8 mouse cellular contexts compared by ENCODE assay signal in the genomic region with DNA sequence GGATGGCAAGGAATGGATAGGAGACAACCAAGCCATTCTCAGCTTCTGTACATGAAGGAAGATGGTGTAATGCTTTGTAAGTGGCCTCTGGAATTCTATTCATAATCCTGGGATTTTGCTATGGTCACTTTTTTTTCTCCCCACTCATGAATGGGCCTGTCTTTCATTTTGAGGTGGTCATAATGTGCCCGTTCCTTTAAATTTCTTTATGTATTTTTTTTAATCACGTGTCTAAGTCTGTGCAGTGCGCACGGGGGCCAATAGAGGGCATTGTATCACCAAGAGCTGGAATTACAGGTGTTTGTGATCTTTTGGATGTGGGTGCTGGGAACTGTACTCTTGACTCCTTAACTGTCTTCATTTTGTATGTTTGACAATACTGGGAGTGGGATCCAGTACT. TPM values are rescaled to one million over a fixed set of nuclear protein-coding genes. Genes with fewer than 3 reads are reported as not detected.
A peak's percentile ranks its signal among the peaks of the same experiment; 100 is the strongest.
DNase-seq lines count a peak whose midpoint lies in the region; ATAC-seq lines count a peak whose summit lies in the region.

No protein-coding gene starts in this region.

- peaks cover 16% of the 10 kb centered on the region for H3K4me1 ChIP-seq in heart, embryonic 16.5 days (ENCODE audit: control insufficient read depth, insufficient read depth, low read length)

- H3K27me3 ChIP-seq in heart, embryonic 16.5 days (ENCODE audit: control insufficient read depth, insufficient read depth, low read length), result no peaks in the 10 kb centered on the region

- no peak for ATAC-seq in heart, embryonic 16.5 days (replicated peaks; ENCODE audit: extremely low read depth, insufficient read depth, low FRiP score)

- peak overlapping the region; percentile 84 for H3K4me3 ChIP-seq in heart, embryonic 16.5 days (ENCODE audit: low read length)

- H3K9ac ChIP-seq in heart, embryonic 16.5 days (ENCODE audit: low read length), result peak overlapping the region; percentile 68

- peak overlapping the region; percentile 62 for H3K4me2 ChIP-seq in heart, embryonic 16.5 days (ENCODE audit: low read depth, low read length)

- H3K36me3 ChIP-seq in heart, embryonic 16.5 days (ENCODE audit: control insufficient read depth, insufficient read depth), result 0 out of 2 replicates have a peak, but pooled peaks cover 2% of the 10 kb centered on the region

- intact Hi-C loops in left cerebral cortex, postnatal 14 days (cut with DNase I), result no loop called here

- peak overlapping the region; percentile 36 for H3K27ac ChIP-seq in heart, embryonic 16.5 days (ENCODE audit: low read length)

- WGBS in heart, embryonic 16.5 days, result 8% methylated on average over 4 of the region's 4 CpGs

- peak; percentile 27 to 54 for DNase-seq in left cerebral cortex, postnatal 14 days (ENCODE audit: low spot score in 2 of 2)
- DNase-seq in left cerebral cortex, adult 8-10 months (ENCODE audit: low spot score in 2 of 2), result no peak
- DNase-seq in WW6 (ENCODE audit: low read depth, low spot score), result peak; percentile 46
- DNase-seq in embryo, embryonic 11 days, result peak; percentile 43
- DNase-seq in kidney, postnatal 4 days, result peak; percentile 67 to 73
- DNase-seq in lung, postnatal 25 days (ENCODE audit: low spot score), result peak; percentile 35
- DNase-seq in spleen, postnatal 14 days (ENCODE audit: low spot score in 2 of 2), result peak; percentile 61 to 70

- no peaks in the 10 kb centered on the region for H3K9me3 ChIP-seq in heart, embryonic 16.5 days (replicated peaks; ENCODE audit: control insufficient read depth, low read length)

RNA-seq across cellular contexts. Expression of a gene that starts 0.7 kb away (rescaled TPM):
- total RNA-seq in left cerebral cortex, postnatal 14 days (2021), result 1 to 10 TPM; 1.4 to 1.6 TPM
- 1 to 10 TPM; 1.3 to 1.9 (median 1.6) TPM for total RNA-seq in left cerebral cortex, adult 8-10 months (2022)
- 17.1 and 19.0 TPM in 2 replicates for polyA plus RNA-seq in heart, embryonic 16.5 days (2015; fragmentation: Nextera tagmentation; extraction: Ambion mirVana)

RNA-seq across cellular contexts. Expression of a gene that starts 0.9 kb away (rescaled TPM):
- 10 to 100 TPM in 1 of 2 experiments, 1 to 10 TPM in 1; 9.2 to 12.2 TPM for total RNA-seq in left cerebral cortex, postnatal 14 days (2021)
- total RNA-seq in left cerebral cortex, adult 8-10 months (2022), result 10 to 100 TPM; 12.1 to 15.6 (median 13.6) TPM
- polyA plus RNA-seq in heart, embryonic 16.5 days (2015; fragmentation: Nextera tagmentation; extraction: Ambion mirVana), result 22.5 and 23.1 TPM in 2 replicates

RNA-seq across cellular contexts. Expression of a gene that starts 30.6 kb away (rescaled TPM):
- total RNA-seq in left cerebral cortex, postnatal 14 days (2021), result 10 to 100 TPM; 67.6 to 70.6 TPM
- total RNA-seq in left cerebral cortex, adult 8-10 months (2022), result 10 to 100 TPM; 59.2 to 67.2 (median 66.3) TPM
- 10.0 and 13.1 TPM in 2 replicates for polyA plus RNA-seq in heart, embryonic 16.5 days (2015; fragmentation: Nextera tagmentation; extraction: Ambion mirVana)

RNA-seq across cellular contexts. Expression of a gene that starts 39.1 kb away (rescaled TPM):
- 10 to 100 TPM; 15.0 to 16.9 TPM for total RNA-seq in left cerebral cortex, postnatal 14 days (2021)
- total RNA-seq in left cerebral cortex, adult 8-10 months (2022), result 10 to 100 TPM in 3 of 4 experiments, 1 to 10 TPM in 1; 9.6 to 13.2 (median 11.1) TPM
- 5.7 and 5.8 TPM in 2 replicates for polyA plus RNA-seq in heart, embryonic 16.5 days (2015; fragmentation: Nextera tagmentation; extraction: Ambion mirVana)

Comparison
In these comparisons a context has a peak if more than half of its experiments do, and no peak if none do; other contexts are left out.
1. DNase-seq: peak in left cerebral cortex, postnatal 14 days (2 of 2), WW6 (single experiment), embryo, embryonic 11 days (single experiment), kidney, postnatal 4 days (2 of 2), lung, postnatal 25 days (single experiment) and spleen, postnatal 14 days (2 of 2); none in left cerebral cortex, adult 8-10 months (0 of 2).